Mouse (Mus musculus) embryonic facial prominence, embryonic 12.5 days (tissue): ENCODE measurements around the gene Gm37240. TPM values are rescaled to one million over a fixed set of nuclear protein-coding genes. Genes with fewer than 3 reads are reported as not detected.

Experiments
- ATAC-seq: fragments of 200-750 bp; cut with Nextera tagmentation; 2 replicates; pipeline ENCODE4 v1.8.0; 2017; ENCODE audit not compliant: insufficient number of reproducible peaks, insufficient read depth, low FRiP score, low TSS enrichment
- H3K27ac ChIP-seq: fragments of 300-500 bp; sonication (generic); 2 replicates; pipeline ENCODE4 v1.5.1; 2016; ENCODE audit warnings: mild to moderate bottlenecking
- H3K27me3 ChIP-seq: fragments of 300-500 bp; sonication (generic); 2 replicates; pipeline ENCODE4 v1.6.1; 2016; ENCODE audit warnings: mild to moderate bottlenecking, moderate library complexity
- H3K36me3 ChIP-seq: fragments of 300-500 bp; sonication (generic); 2 replicates; pipeline ENCODE4 v1.6.1; 2016; ENCODE audit warnings: mild to moderate bottlenecking
- H3K4me1 ChIP-seq: fragments of 300-500 bp; sonication (generic); 2 replicates; pipeline ENCODE4 v1.6.1; 2016
- H3K4me2 ChIP-seq: fragments of 300-500 bp; sonication (generic); replicated peaks from 2 replicates; pipeline ENCODE4 v1.6.1; 2016; ENCODE audit warnings: mild to moderate bottlenecking, moderate library complexity
- H3K4me3 ChIP-seq: fragments of 300-500 bp; sonication (generic); 2 replicates; pipeline ENCODE4 v1.5.1; 2016; ENCODE audit warnings: mild to moderate bottlenecking
- H3K9ac ChIP-seq: fragments of 300-500 bp; sonication (generic); 2 replicates; pipeline ENCODE4 v1.6.1; 2016; ENCODE audit warnings: mild to moderate bottlenecking, moderate library complexity
- H3K9me3 ChIP-seq: fragments of 300-500 bp; sonication (generic); 2 replicates; pipeline ENCODE4 v1.6.1; 2016; ENCODE audit warnings: mild to moderate bottlenecking, moderate library complexity
- WGBS: fragments of 180-500 bp; shearing (Covaris S2); methylation state at CpG from one replicate; pipeline ENCODE4 v1.1.7; 2016; 5-methylcytosine and 5-hydroxymethylcytosine counted together
- polyA plus RNA-seq: library from polyadenylated mRNA; unstranded; fragments of >200 nt; fragmentation: Nextera tagmentation; extraction: Ambion mirVana; gene quantifications from 2 replicates; pipeline ENCODE4 v1.2.1, GENCODE M21; 2016

The Gm37240 gene
- polyA plus RNA-seq, 1 experiment from 2014 or later, result 4.0 TPM

- H3K9me3 ChIP-seq, result no peaks in the 10 kb centered on the region
- no peak overlapping the region for H3K4me2 ChIP-seq
- no peak for ATAC-seq
- H3K27ac ChIP-seq, result no peak overlapping the region
- WGBS, result 72% methylated on average over 10 of the region's 10 CpGs
- peaks cover 3% of the 10 kb centered on the region; the same call in 1 of the 2 replicates for H3K4me1 ChIP-seq
- H3K27me3 ChIP-seq, result no peaks in the 10 kb centered on the region
- no peaks in the 10 kb centered on the region for H3K36me3 ChIP-seq
- no peak overlapping the region for H3K4me3 ChIP-seq
- H3K9ac ChIP-seq, result no peak overlapping the region
These were observed 110.6 kb downstream of the Gm37240 start for GRCm38 (mm10) chr3:85776707-85777106.

GRCm38 (mm10) chr3:85776126-85776525, 111.2 kb downstream of the Gm37240 start:
- H3K4me3 ChIP-seq, result no peak overlapping the region
- no peaks in the 10 kb centered on the region for H3K36me3 ChIP-seq
- no peak overlapping the region for H3K27ac ChIP-seq
- H3K4me1 ChIP-seq, result peaks cover 3% of the 10 kb centered on the region; the same call in 1 of the 2 replicates
- no peaks in the 10 kb centered on the region for H3K9me3 ChIP-seq
- H3K27me3 ChIP-seq, result no peaks in the 10 kb centered on the region
- no peak overlapping the region for H3K9ac ChIP-seq
- 89% methylated on average over 6 of the region's 6 CpGs for WGBS
- no peak for ATAC-seq
- no peak overlapping the region for H3K4me2 ChIP-seq

GRCm38 (mm10) chr3:85773886-85774285, 113.4 kb downstream of the Gm37240 start:
- no peaks in the 10 kb centered on the region for H3K36me3 ChIP-seq
- no peak overlapping the region for H3K9ac ChIP-seq
- 67% methylated on average over 4 of the region's 4 CpGs for WGBS

GRCm38 (mm10) chr3:85773425-85773824, 113.9 kb downstream of the Gm37240 start:
- WGBS, result 46% methylated on average over 3 of the region's 3 CpGs
- Histone ChIP-seq H3K27ac (no peak overlapping the region), H3K4me2 (no peak overlapping the region)

More at GRCm38 (mm10) chr3:85773886-85774285, 113.4 kb downstream of the Gm37240 start:
- Histone ChIP-seq H3K9me3 (no peaks in the 10 kb centered on the region), H3K4me3 (no peak overlapping the region), H3K4me2 (no peak overlapping the region), H3K4me1 (peaks cover 3% of the 10 kb centered on the region; the same call in 1 of the 2 replicates), H3K27ac (no peak overlapping the region), H3K27me3 (no peaks in the 10 kb centered on the region)
- ATAC-seq, result no peak

GRCm38 (mm10) chr3:85764937-85765337, 122.4 kb downstream of the Gm37240 start:
- H3K4me2 ChIP-seq, result no peak overlapping the region
- H3K9ac ChIP-seq, result no peak overlapping the region
- no peak overlapping the region for H3K4me3 ChIP-seq
- ATAC-seq, result no peak
- 69% methylated on average over 7 of the region's 7 CpGs for WGBS
- H3K36me3 ChIP-seq, result no peaks in the 10 kb centered on the region
- H3K27me3 ChIP-seq, result no peaks in the 10 kb centered on the region
- H3K4me1 ChIP-seq, result no peaks in the 10 kb centered on the region
- no peaks in the 10 kb centered on the region for H3K9me3 ChIP-seq
- no peak overlapping the region for H3K27ac ChIP-seq

More at GRCm38 (mm10) chr3:85773425-85773824, 113.9 kb downstream of the Gm37240 start:
- Histone ChIP-seq H3K36me3 (no peaks in the 10 kb centered on the region), H3K4me3 (no peak overlapping the region), H3K9me3 (no peaks in the 10 kb centered on the region), H3K4me1 (peaks cover 3% of the 10 kb centered on the region; the same call in 1 of the 2 replicates), H3K27me3 (no peaks in the 10 kb centered on the region), H3K9ac (no peak overlapping the region)
- no peak for ATAC-seq

GRCm38 (mm10) chr3:85764008-85764834, 123.1 kb downstream of the Gm37240 start:
- no peak overlapping the region for H3K4me3 ChIP-seq
- no peaks in the 10 kb centered on the region for H3K9me3 ChIP-seq
- 63% methylated on average over 18 of the region's 18 CpGs for WGBS
- no peak overlapping the region for H3K4me2 ChIP-seq
- H3K9ac ChIP-seq, result no peak overlapping the region
- ATAC-seq, result no peak
- no peaks in the 10 kb centered on the region for H3K36me3 ChIP-seq
- H3K27ac ChIP-seq, result no peak overlapping the region
- H3K27me3 ChIP-seq, result no peaks in the 10 kb centered on the region
- H3K4me1 ChIP-seq, result no peaks in the 10 kb centered on the region

- Histone ChIP-seq H3K4me1 (0 out of 2 replicates have a peak, but pooled peaks cover 6% of the 10 kb centered on the region), H3K9ac (no peak overlapping the region), H3K27me3 (no peaks in the 10 kb centered on the region), H3K36me3 (no peaks in the 10 kb centered on the region), H3K27ac (no peak overlapping the region), H3K4me3 (no peak overlapping the region), H3K4me2 (no peak overlapping the region), H3K9me3 (no peaks in the 10 kb centered on the region)
- no peak for ATAC-seq
- 65% methylated on average over 2 of the region's 2 CpGs for WGBS
These were observed 129.4 kb downstream of the Gm37240 start for GRCm38 (mm10) chr3:85757944-85758343.

GRCm38 (mm10) chr3:85757435-85757834, 129.9 kb downstream of the Gm37240 start:
- no peaks in the 10 kb centered on the region for H3K36me3 ChIP-seq
- no peak overlapping the region for H3K4me3 ChIP-seq
- H3K4me1 ChIP-seq, result 0 out of 2 replicates have a peak, but pooled peaks cover 6% of the 10 kb centered on the region
- H3K9me3 ChIP-seq, result no peaks in the 10 kb centered on the region
- H3K4me2 ChIP-seq, result no peak overlapping the region
- no peak for ATAC-seq
- H3K9ac ChIP-seq, result no peak overlapping the region
- no peak overlapping the region for H3K27ac ChIP-seq
- no peaks in the 10 kb centered on the region for H3K27me3 ChIP-seq
- 89% methylated on average over 4 of the region's 4 CpGs for WGBS

GRCm38 (mm10) chr3:85749348-85749747, 138.0 kb downstream of the Gm37240 start:
- Histone ChIP-seq H3K9me3 (no peaks in the 10 kb centered on the region), H3K4me2 (no peak overlapping the region), H3K27ac (no peak overlapping the region), H3K27me3 (no peaks in the 10 kb centered on the region), H3K4me3 (no peak overlapping the region), H3K36me3 (no peaks in the 10 kb centered on the region), H3K9ac (no peak overlapping the region), H3K4me1 (peaks cover 5% of the 10 kb centered on the region; the same call in 1 of the 2 replicates)
- 63% methylated on average over 4 of the region's 4 CpGs for WGBS
- no peak for ATAC-seq

GRCm38 (mm10) chr3:85748863-85749262, 138.5 kb downstream of the Gm37240 start:
- no peaks in the 10 kb centered on the region for H3K27me3 ChIP-seq
- peaks cover 5% of the 10 kb centered on the region; the same call in 1 of the 2 replicates for H3K4me1 ChIP-seq
- H3K4me2 ChIP-seq, result no peak overlapping the region
- 29% methylated on average over 4 of the region's 4 CpGs for WGBS
- H3K36me3 ChIP-seq, result no peaks in the 10 kb centered on the region
- no peak for ATAC-seq
- H3K9ac ChIP-seq, result no peak overlapping the region
- H3K4me3 ChIP-seq, result no peak overlapping the region
- H3K27ac ChIP-seq, result no peak overlapping the region
- no peaks in the 10 kb centered on the region for H3K9me3 ChIP-seq

GRCm38 (mm10) chr3:85746116-85746515, 141.2 kb downstream of the Gm37240 start:
- Histone ChIP-seq H3K9ac (no peak overlapping the region), H3K4me2 (no peak overlapping the region), H3K4me1 (peaks cover 5% of the 10 kb centered on the region; the same call in 1 of the 2 replicates), H3K36me3 (no peaks in the 10 kb centered on the region), H3K9me3 (no peaks in the 10 kb centered on the region), H3K4me3 (no peak overlapping the region), H3K27me3 (no peaks in the 10 kb centered on the region), H3K27ac (no peak overlapping the region)
- WGBS, result 27% methylated on average over 4 of the region's 4 CpGs
- no peak for ATAC-seq

- Histone ChIP-seq H3K36me3 (no peaks in the 10 kb centered on the region), H3K4me3 (no peak overlapping the region), H3K4me2 (no peak overlapping the region), H3K4me1 (peaks cover 5% of the 10 kb centered on the region; the same call in 1 of the 2 replicates), H3K9ac (no peak overlapping the region), H3K27ac (no peak overlapping the region), H3K27me3 (no peaks in the 10 kb centered on the region), H3K9me3 (no peaks in the 10 kb centered on the region)
- no peak for ATAC-seq
- WGBS, result 76% methylated on average over 3 of the region's 3 CpGs
These were observed 145.6 kb downstream of the Gm37240 start for GRCm38 (mm10) chr3:85741767-85742166.
